Mouse (Mus musculus) lung, postnatal 36 days (tissue): Measurements from ENCODE around the gene Aprt.

Experiments
- DNase-seq: peaks from one replicate; pipeline ENCODE4 v3.0.0; 2022; ENCODE audit warnings: mixed read lengths

The Aprt gene

GRCm38 (mm10) chr8:122558671-122559349 is 17.9 kb downstream of the Aprt start:
- DNase-seq: peak; percentile 65

- DNase-seq: no peak
Measured at GRCm38 (mm10) chr8:122557248-122558038, 19.3 kb downstream of the Aprt start.

- DNase-seq: peak; percentile 85
Measured at GRCm38 (mm10) chr8:122556030-122557009, 20.4 kb downstream of the Aprt start.

- no peak for DNase-seq
Measured at GRCm38 (mm10) chr8:122554786-122555185, 21.9 kb downstream of the Aprt start.

GRCm38 (mm10) chr8:122551265-122552051 is 25.3 kb downstream of the Aprt start, which contains the start of gene Piezo1:
TSS of gene Piezo1 (minus strand) at chr8:122551329.
- peak; percentile 96 for DNase-seq

- no peak for DNase-seq
Measured at GRCm38 (mm10) chr8:122550995-122551264, 25.8 kb downstream of the Aprt start.

- DNase-seq: peak; percentile 64
Measured at GRCm38 (mm10) chr8:122550234-122550994, 26.3 kb downstream of the Aprt start.

GRCm38 (mm10) chr8:122548891-122549439 is 27.7 kb downstream of the Aprt start:
- DNase-seq: no peak

- no peak for DNase-seq
Measured at GRCm38 (mm10) chr8:122548331-122548730, 28.4 kb downstream of the Aprt start.

- peak; percentile 77 for DNase-seq
Measured at GRCm38 (mm10) chr8:122547815-122548214, 28.9 kb downstream of the Aprt start.

GRCm38 (mm10) chr8:122546811-122547453 is 29.8 kb downstream of the Aprt start:
- peak; percentile 79 for DNase-seq

GRCm38 (mm10) chr8:122546066-122546755 is 30.5 kb downstream of the Aprt start:
- peak; percentile 60 for DNase-seq

- no peak for DNase-seq
Measured at GRCm38 (mm10) chr8:122544138-122544537, 32.6 kb downstream of the Aprt start.

- no peak for DNase-seq
Measured at GRCm38 (mm10) chr8:122538310-122539076, 38.2 kb downstream of the Aprt start.

GRCm38 (mm10) chr8:122537812-122538211 is 38.9 kb downstream of the Aprt start:
- DNase-seq: no peak

- DNase-seq: peak; percentile 91
Measured at GRCm38 (mm10) chr8:122537033-122537432, 39.7 kb downstream of the Aprt start.

GRCm38 (mm10) chr8:122531312-122531711 is 45.4 kb downstream of the Aprt start:
- peak; percentile 35 for DNase-seq

GRCm38 (mm10) chr8:122529159-122529558 is 47.5 kb downstream of the Aprt start:
- peak; percentile 32 for DNase-seq

GRCm38 (mm10) chr8:122527937-122528336 is 48.8 kb downstream of the Aprt start:
- DNase-seq: peak; percentile 54
